Mouse (Mus musculus): ENCODE measurements around the gene Slc25a13. TPM values are rescaled to one million over a fixed set of nuclear protein-coding genes. Genes with fewer than 3 reads are reported as not detected.

Gene Slc25a13
- polyA plus RNA-seq, 1 experiment from 2014 or later = 43.6 TPM

DNA sequence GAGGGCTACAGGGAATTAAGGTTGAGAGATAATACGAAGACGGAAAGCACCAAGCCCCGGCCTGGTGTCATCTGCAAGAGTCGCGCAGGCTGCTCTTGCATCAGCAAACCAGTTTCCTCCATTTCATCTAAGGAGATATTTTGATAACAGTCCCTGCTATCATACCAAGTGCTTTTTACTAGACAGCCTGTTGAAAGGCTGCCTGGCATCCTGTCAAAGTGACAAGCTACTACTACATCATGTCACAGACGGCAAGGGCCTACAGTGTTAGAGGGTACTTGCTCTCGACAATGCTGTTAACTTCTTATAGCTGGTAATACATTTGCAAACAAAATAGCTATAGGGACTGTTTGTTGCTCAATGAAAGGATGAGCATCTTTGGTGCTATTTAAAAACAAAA is 145.9 kb downstream of the Slc25a13 start:
- no peaks in the 10 kb centered on the region for H3K27me3 ChIP-seq (ENCODE audit: control insufficient read depth, insufficient read depth, low read length)
- no peaks in the 10 kb centered on the region for H3K4me1 ChIP-seq (ENCODE audit: control insufficient read depth, insufficient read depth, low read length)
- no peak overlapping the region for H3K4me2 ChIP-seq (replicated peaks; ENCODE audit: low read depth, low read length)
- no peak overlapping the region for H3K4me3 ChIP-seq (ENCODE audit: low read length)
- WGBS = 83% methylated on average over 7 of the region's 7 CpGs
- H3K9me3 ChIP-seq (ENCODE audit: control insufficient read depth, low read length) = no peaks in the 10 kb centered on the region
- H3K27ac ChIP-seq (ENCODE audit: low read depth, low read length) = no peak overlapping the region
- no peaks in the 10 kb centered on the region for H3K36me3 ChIP-seq (ENCODE audit: control insufficient read depth, insufficient read depth, low read length)
- no peak overlapping the region for H3K9ac ChIP-seq (ENCODE audit: low read depth, low read length)
- ATAC-seq (ENCODE audit: low FRiP score, low TSS enrichment) = no peak

DNA sequence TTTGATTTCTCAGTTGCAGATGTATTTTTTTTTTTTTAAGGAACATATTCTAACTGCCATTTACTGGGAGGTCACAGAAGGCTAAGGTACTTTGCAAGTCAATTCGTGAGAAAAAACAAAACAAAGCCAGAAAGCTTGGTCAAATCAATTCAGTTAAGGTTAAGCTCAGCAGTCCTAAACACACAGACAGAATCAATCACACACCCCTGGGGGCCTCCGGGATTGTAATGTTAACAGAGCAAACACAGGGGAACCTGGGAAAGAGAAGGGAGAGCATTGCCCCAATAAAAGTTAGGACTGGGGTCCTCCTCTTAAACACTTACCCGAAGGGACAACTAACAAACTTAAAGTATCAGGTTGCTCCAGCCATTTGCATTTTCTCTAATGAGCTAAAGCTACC is 147.0 kb downstream of the Slc25a13 start:
- Histone ChIP-seq H3K27me3 (ENCODE audit: control insufficient read depth, insufficient read depth, low read length) (no peaks in the 10 kb centered on the region), H3K4me1 (ENCODE audit: control insufficient read depth, insufficient read depth, low read length) (no peaks in the 10 kb centered on the region), H3K9me3 (ENCODE audit: control insufficient read depth, low read length) (no peaks in the 10 kb centered on the region), H3K4me2 (replicated peaks; ENCODE audit: low read depth, low read length) (no peak overlapping the region), H3K9ac (ENCODE audit: low read depth, low read length) (no peak overlapping the region), H3K4me3 (ENCODE audit: low read length) (no peak overlapping the region), H3K27ac (ENCODE audit: low read depth, low read length) (no peak overlapping the region), H3K36me3 (ENCODE audit: control insufficient read depth, insufficient read depth, low read length) (no peaks in the 10 kb centered on the region)
- WGBS = 5% methylated on average over 3 of the region's 3 CpGs
- no peak for ATAC-seq (ENCODE audit: low FRiP score, low TSS enrichment)

DNA sequence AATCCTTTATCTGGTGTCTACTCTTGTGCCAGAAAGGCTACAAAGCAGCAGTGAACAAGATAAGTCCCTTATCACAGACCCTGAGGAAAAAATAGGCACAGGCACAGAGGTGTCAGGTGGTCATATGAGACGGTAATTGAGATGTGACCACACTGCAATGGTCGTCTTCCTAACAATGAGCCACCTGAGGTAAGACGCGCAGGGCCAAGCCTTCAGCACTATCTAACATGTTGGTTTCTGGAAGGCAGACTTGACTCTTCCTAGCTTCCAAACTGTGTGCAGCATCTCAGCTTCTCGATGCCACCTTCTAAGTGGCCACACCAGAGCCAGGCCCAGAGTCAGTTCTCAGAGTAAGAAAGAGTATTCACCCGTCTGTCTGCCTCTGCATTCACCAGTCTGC is 149.8 kb downstream of the Slc25a13 start:
- Histone ChIP-seq H3K27ac (ENCODE audit: low read depth, low read length) (no peak overlapping the region), H3K36me3 (ENCODE audit: control insufficient read depth, insufficient read depth, low read length) (no peaks in the 10 kb centered on the region), H3K4me1 (ENCODE audit: control insufficient read depth, insufficient read depth, low read length) (no peaks in the 10 kb centered on the region), H3K4me3 (ENCODE audit: low read length) (no peak overlapping the region), H3K27me3 (ENCODE audit: control insufficient read depth, insufficient read depth, low read length) (no peaks in the 10 kb centered on the region), H3K4me2 (replicated peaks; ENCODE audit: low read depth, low read length) (no peak overlapping the region), H3K9ac (ENCODE audit: low read depth, low read length) (no peak overlapping the region), H3K9me3 (ENCODE audit: control insufficient read depth, low read length) (no peaks in the 10 kb centered on the region)
- 92% methylated on average over 6 of the region's 6 CpGs for WGBS
- no peak for ATAC-seq (ENCODE audit: low FRiP score, low TSS enrichment)

DNA sequence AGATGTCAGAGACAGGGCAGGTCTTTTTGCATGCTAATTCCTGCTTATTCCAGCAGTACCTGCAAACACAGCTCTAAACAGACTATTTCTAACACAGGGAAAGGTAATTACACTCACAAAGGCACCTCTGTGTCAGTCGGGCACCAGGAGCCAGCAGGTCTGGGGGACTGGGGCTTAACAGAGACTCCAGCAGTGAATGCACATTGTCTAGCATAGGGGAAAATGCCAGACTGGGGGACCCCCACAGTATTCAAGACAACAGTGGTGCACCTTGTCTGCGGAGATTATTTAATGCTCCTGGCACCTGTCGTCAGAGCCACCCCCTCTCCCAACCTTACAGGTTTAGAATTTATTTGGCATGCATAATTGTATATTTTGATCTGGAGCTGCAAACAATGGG is 158.4 kb downstream of the Slc25a13 start:
- no peak overlapping the region for H3K4me3 ChIP-seq (ENCODE audit: low read length)
- no peaks in the 10 kb centered on the region for H3K27me3 ChIP-seq (ENCODE audit: control insufficient read depth, insufficient read depth, low read length)
- H3K9ac ChIP-seq (ENCODE audit: low read depth, low read length) = no peak overlapping the region
- H3K9me3 ChIP-seq (ENCODE audit: control insufficient read depth, low read length) = no peaks in the 10 kb centered on the region
- H3K27ac ChIP-seq (ENCODE audit: low read depth, low read length) = no peak overlapping the region
- no peaks in the 10 kb centered on the region for H3K36me3 ChIP-seq (ENCODE audit: control insufficient read depth, insufficient read depth, low read length)
- H3K4me1 ChIP-seq (ENCODE audit: control insufficient read depth, insufficient read depth, low read length) = no peaks in the 10 kb centered on the region
- ATAC-seq (ENCODE audit: low FRiP score, low TSS enrichment) = no peak
- 47% methylated on average over 3 of the region's 3 CpGs for WGBS
- no peak overlapping the region for H3K4me2 ChIP-seq (replicated peaks; ENCODE audit: low read depth, low read length)

DNA sequence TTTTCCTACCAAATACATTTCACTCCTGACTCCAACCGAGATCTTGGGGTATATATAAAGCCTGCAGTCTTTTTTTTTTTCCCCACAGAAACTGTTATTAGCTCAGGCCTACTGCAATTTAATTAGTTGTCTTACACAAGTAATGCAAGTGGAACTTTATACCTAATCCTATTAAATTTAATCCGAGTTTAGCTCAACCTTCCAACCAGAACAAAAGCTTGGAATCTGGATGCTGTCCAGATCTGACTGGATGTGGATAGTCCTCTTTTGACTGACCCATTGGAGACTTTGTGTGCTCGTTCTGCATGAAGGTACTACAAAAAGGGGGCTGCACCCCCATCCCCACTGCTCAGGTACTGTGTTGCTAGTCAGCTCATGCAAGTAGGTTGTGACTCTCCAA is 163.0 kb downstream of the Slc25a13 start:
- WGBS = 75% methylated on average over 3 of the region's 3 CpGs
- Histone ChIP-seq H3K36me3 (ENCODE audit: control insufficient read depth, insufficient read depth, low read length) (no peaks in the 10 kb centered on the region), H3K4me1 (ENCODE audit: control insufficient read depth, insufficient read depth, low read length) (no peaks in the 10 kb centered on the region), H3K27me3 (ENCODE audit: control insufficient read depth, insufficient read depth, low read length) (no peaks in the 10 kb centered on the region), H3K9ac (ENCODE audit: low read depth, low read length) (no peak overlapping the region), H3K4me3 (ENCODE audit: low read length) (no peak overlapping the region), H3K27ac (ENCODE audit: low read depth, low read length) (no peak overlapping the region), H3K4me2 (replicated peaks; ENCODE audit: low read depth, low read length) (no peak overlapping the region), H3K9me3 (ENCODE audit: control insufficient read depth, low read length) (peaks cover 2% of the 10 kb centered on the region; the same call in 1 of the 2 replicates)
- ATAC-seq (ENCODE audit: low FRiP score, low TSS enrichment) = no peak

GRCm38 (mm10) chr6:6052696-6053095 is 164.3 kb downstream of the Slc25a13 start:
- H3K27me3 ChIP-seq (ENCODE audit: control insufficient read depth, insufficient read depth, low read length) = no peaks in the 10 kb centered on the region
- H3K4me3 ChIP-seq (ENCODE audit: low read length) = no peak overlapping the region
- WGBS = 69% methylated on average over 11 of the region's 11 CpGs
- H3K9me3 ChIP-seq (ENCODE audit: control insufficient read depth, low read length) = peaks cover 2% of the 10 kb centered on the region; the same call in 1 of the 2 replicates
- H3K36me3 ChIP-seq (ENCODE audit: control insufficient read depth, insufficient read depth, low read length) = no peaks in the 10 kb centered on the region
- no peak for ATAC-seq (ENCODE audit: low FRiP score, low TSS enrichment)
- no peak overlapping the region for H3K4me2 ChIP-seq (replicated peaks; ENCODE audit: low read depth, low read length)
- H3K9ac ChIP-seq (ENCODE audit: low read depth, low read length) = no peak overlapping the region
- no peak overlapping the region for H3K27ac ChIP-seq (ENCODE audit: low read depth, low read length)
- no peaks in the 10 kb centered on the region for H3K4me1 ChIP-seq (ENCODE audit: control insufficient read depth, insufficient read depth, low read length)

DNA sequence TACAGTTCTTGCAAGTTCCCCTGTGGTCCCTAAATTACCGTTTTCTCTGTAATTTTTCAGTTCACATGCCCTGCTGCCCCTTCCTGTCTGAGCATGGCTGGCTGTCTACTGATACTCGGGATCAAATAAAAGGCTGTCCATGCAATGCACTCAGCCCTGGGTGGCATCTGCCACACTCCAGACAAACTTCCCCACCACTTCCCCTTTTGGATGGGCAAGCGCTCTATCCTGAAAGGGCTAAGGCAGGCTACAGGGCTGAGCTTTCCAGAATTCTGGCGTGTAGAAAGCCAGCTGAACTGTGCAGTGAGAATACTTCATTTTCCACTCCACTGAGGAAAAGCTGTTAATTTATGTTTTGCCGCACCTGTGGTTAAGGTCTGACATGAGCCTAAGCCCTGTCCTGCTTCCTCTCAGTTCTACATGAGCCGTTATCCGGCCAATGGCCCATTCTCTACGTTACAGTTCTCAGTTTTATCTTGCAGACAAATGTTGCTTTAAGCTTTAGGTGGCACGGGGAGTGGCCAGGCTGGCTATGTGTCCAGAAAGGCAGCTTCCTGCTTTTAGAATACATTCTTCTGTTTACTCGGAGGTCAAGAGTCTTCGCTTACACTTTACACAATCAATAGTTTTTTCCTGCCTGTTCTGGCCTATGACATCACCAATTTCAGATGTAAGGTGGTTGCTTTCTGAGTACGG is 170.1 kb downstream of the Slc25a13 start:
- WGBS = 61% methylated on average over 12 of the region's 12 CpGs
- Histone ChIP-seq H3K27me3 (ENCODE audit: control insufficient read depth, insufficient read depth, low read length) (no peaks in the 10 kb centered on the region), H3K9me3 (ENCODE audit: control insufficient read depth, low read length) (peaks cover 2% of the 10 kb centered on the region; the same call in 1 of the 2 replicates), H3K4me2 (replicated peaks; ENCODE audit: low read depth, low read length) (no peak overlapping the region), H3K4me1 (ENCODE audit: control insufficient read depth, insufficient read depth, low read length) (no peaks in the 10 kb centered on the region), H3K4me3 (ENCODE audit: low read length) (no peak overlapping the region), H3K9ac (ENCODE audit: low read depth, low read length) (no peak overlapping the region), H3K27ac (ENCODE audit: low read depth, low read length) (no peak overlapping the region), H3K36me3 (ENCODE audit: control insufficient read depth, insufficient read depth, low read length) (no peaks in the 10 kb centered on the region)
- no peak for ATAC-seq (ENCODE audit: low FRiP score, low TSS enrichment)

- H3K36me3 ChIP-seq (ENCODE audit: control insufficient read depth, insufficient read depth, low read length) = no peaks in the 10 kb centered on the region
- no peak for ATAC-seq (ENCODE audit: low FRiP score, low TSS enrichment)
- H3K9me3 ChIP-seq (ENCODE audit: control insufficient read depth, low read length) = no peaks in the 10 kb centered on the region
- H3K27me3 ChIP-seq (ENCODE audit: control insufficient read depth, insufficient read depth, low read length) = no peaks in the 10 kb centered on the region
- no peak overlapping the region for H3K4me2 ChIP-seq (replicated peaks; ENCODE audit: low read depth, low read length)
- H3K9ac ChIP-seq (ENCODE audit: low read depth, low read length) = no peak overlapping the region
- no peak overlapping the region for H3K27ac ChIP-seq (ENCODE audit: low read depth, low read length)
- WGBS = 51% methylated on average over 18 of the region's 18 CpGs
- H3K4me3 ChIP-seq (ENCODE audit: low read length) = no peak overlapping the region
- no peaks in the 10 kb centered on the region for H3K4me1 ChIP-seq (ENCODE audit: control insufficient read depth, insufficient read depth, low read length)
Measured at GRCm38 (mm10) chr6:6038773-6039550, 178.0 kb downstream of the Slc25a13 start.

DNA sequence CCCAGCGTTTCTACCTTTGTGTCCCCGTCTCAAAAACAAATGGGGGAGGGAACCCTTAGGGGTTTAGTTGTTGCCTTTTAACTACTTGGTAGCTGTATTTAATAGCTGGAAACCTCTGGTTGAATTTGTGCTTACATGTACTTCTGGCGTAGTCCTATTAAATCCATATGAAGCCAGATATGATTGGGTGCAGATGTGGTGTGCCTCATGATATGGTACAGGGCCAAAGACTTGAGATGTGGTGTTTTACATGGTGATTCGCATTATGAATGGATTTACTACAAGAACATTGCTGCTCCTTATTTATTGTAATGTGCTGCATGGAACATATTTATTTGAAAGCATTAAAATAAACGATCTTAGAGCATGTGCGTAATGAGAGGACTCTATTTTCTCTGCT is 189.3 kb downstream of the Slc25a13 start:
- H3K27ac ChIP-seq (ENCODE audit: low read depth, low read length) = no peak overlapping the region
- WGBS = 93% methylated on average over 6 of the region's 6 CpGs
- ATAC-seq (ENCODE audit: low FRiP score, low TSS enrichment) = no peak
- H3K4me3 ChIP-seq (ENCODE audit: low read length) = no peak overlapping the region
- no peaks in the 10 kb centered on the region for H3K36me3 ChIP-seq (ENCODE audit: control insufficient read depth, insufficient read depth, low read length)
- H3K9me3 ChIP-seq (ENCODE audit: control insufficient read depth, low read length) = no peaks in the 10 kb centered on the region
- no peak overlapping the region for H3K4me2 ChIP-seq (replicated peaks; ENCODE audit: low read depth, low read length)
- H3K4me1 ChIP-seq (ENCODE audit: control insufficient read depth, insufficient read depth, low read length) = no peaks in the 10 kb centered on the region
- no peaks in the 10 kb centered on the region for H3K27me3 ChIP-seq (ENCODE audit: control insufficient read depth, insufficient read depth, low read length)
- H3K9ac ChIP-seq (ENCODE audit: low read depth, low read length) = no peak overlapping the region

Data from kidney, embryonic 14.5 days (tissue).